Mouse (Mus musculus): ENCODE data around the gene Htra1. TPM values are rescaled to one million over a fixed set of nuclear protein-coding genes. Genes with fewer than 3 reads are reported as not detected.

Gene Htra1
- total and polyA plus RNA-seq, 3 experiments = 85.7 to 117 (median 102) TPM

GRCm38 (mm10) chr7:130894931-130895617 lies 40.8 kb upstream of the Htra1 start:
- H3K79me2 ChIP-seq (replicated peaks; ENCODE audit: control insufficient read depth, insufficient read depth, low read length) = no peaks in the 10 kb centered on the region
- TF ChIP-seq CTCF (IDR thresholded peaks at IDR 0.05) (no peak), EP300 (IDR thresholded peaks at IDR 0.05; ENCODE audit: insufficient read depth, low read depth, low read length) (no peak), POLR2A (IDR thresholded peaks at IDR 0.05; ENCODE audit: insufficient read depth, low read depth, low read length) (no peak)
- intact Hi-C loops (cut with DNase I) = no loop called here
- H3K4me3 ChIP-seq = no peak overlapping the region
- DNase-seq = no peak
- H3K27me3 ChIP-seq (ENCODE audit: control insufficient read depth, insufficient read depth, low read length) = no peaks in the 10 kb centered on the region
- H3K36me3 ChIP-seq (ENCODE audit: control insufficient read depth, insufficient read depth, low read length) = peaks cover 10% of the 10 kb centered on the region
- H3K4me1 ChIP-seq (ENCODE audit: control insufficient read depth, insufficient read depth, low read length) = no peaks in the 10 kb centered on the region; the same call in 1 of the 2 replicates
- WGBS = 90% methylated on average over 9 of the region's 9 CpGs
- no peak overlapping the region for H3K9ac ChIP-seq (ENCODE audit: low read depth, low read length)
- no peak overlapping the region for H3K27ac ChIP-seq

GRCm38 (mm10) chr7:130895618-130895945 lies 40.3 kb upstream of the Htra1 start:
- no peak overlapping the region for H3K27ac ChIP-seq
- H3K4me3 ChIP-seq = no peak overlapping the region
- H3K79me2 ChIP-seq (replicated peaks; ENCODE audit: control insufficient read depth, insufficient read depth, low read length) = no peaks in the 10 kb centered on the region
- WGBS = 96% methylated on average over 2 of the region's 2 CpGs
- H3K36me3 ChIP-seq (ENCODE audit: control insufficient read depth, insufficient read depth, low read length) = peaks cover 9% of the 10 kb centered on the region
- H3K27me3 ChIP-seq (ENCODE audit: control insufficient read depth, insufficient read depth, low read length) = no peaks in the 10 kb centered on the region
- no peak for DNase-seq
- no peaks in the 10 kb centered on the region; the same call in 1 of the 2 replicates for H3K4me1 ChIP-seq (ENCODE audit: control insufficient read depth, insufficient read depth, low read length)
- intact Hi-C loops (cut with DNase I) = no loop called here
- H3K9ac ChIP-seq (ENCODE audit: low read depth, low read length) = no peak overlapping the region
- TF ChIP-seq POLR2A (IDR thresholded peaks at IDR 0.05; ENCODE audit: insufficient read depth, low read depth, low read length) (no peak), EP300 (IDR thresholded peaks at IDR 0.05; ENCODE audit: insufficient read depth, low read depth, low read length) (no peak), CTCF (IDR thresholded peaks at IDR 0.05) (no peak)

DNA sequence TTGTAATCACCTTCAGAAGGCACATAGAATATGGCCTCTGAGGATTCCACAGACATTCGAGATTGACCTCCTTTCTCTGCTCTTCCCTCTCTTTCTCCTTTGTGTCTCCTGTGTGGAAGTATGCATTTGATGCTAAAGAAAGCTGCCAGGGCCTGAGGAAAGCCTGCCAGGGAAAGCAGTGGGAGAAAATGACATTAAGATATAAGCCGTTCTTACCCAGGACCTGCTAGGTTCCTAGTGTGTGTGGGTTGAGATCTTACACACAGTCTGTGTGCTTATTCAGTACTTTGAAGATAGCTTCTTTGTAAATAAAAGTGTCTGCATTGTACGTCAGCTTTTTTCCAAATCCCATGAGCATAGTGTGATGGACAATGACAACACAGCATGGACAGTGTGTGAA lies 39.8 kb upstream of the Htra1 start:
- Histone ChIP-seq H3K9ac (ENCODE audit: low read depth, low read length) (no peak overlapping the region), H3K27me3 (ENCODE audit: control insufficient read depth, insufficient read depth, low read length) (no peaks in the 10 kb centered on the region), H3K79me2 (replicated peaks; ENCODE audit: control insufficient read depth, insufficient read depth, low read length) (no peaks in the 10 kb centered on the region), H3K27ac (no peak overlapping the region), H3K4me3 (no peak overlapping the region), H3K36me3 (ENCODE audit: control insufficient read depth, insufficient read depth, low read length) (peaks cover 6% of the 10 kb centered on the region), H3K4me1 (ENCODE audit: control insufficient read depth, insufficient read depth, low read length) (no peaks in the 10 kb centered on the region; the same call in 1 of the 2 replicates)
- intact Hi-C loops (cut with DNase I) = no loop called here
- 76% methylated on average over 3 of the region's 3 CpGs for WGBS
- DNase-seq = no peak
- no peak for TF ChIP-seq CTCF (IDR thresholded peaks at IDR 0.05)
- TF ChIP-seq EP300 (IDR thresholded peaks at IDR 0.05; ENCODE audit: insufficient read depth, low read depth, low read length) = no peak
- TF ChIP-seq POLR2A (IDR thresholded peaks at IDR 0.05; ENCODE audit: insufficient read depth, low read depth, low read length) = no peak

GRCm38 (mm10) chr7:130897201-130897600 lies 38.7 kb upstream of the Htra1 start:
- Histone ChIP-seq H3K4me1 (ENCODE audit: control insufficient read depth, insufficient read depth, low read length) (no peaks in the 10 kb centered on the region; the same call in 1 of the 2 replicates), H3K9ac (ENCODE audit: low read depth, low read length) (no peak overlapping the region), H3K27me3 (ENCODE audit: control insufficient read depth, insufficient read depth, low read length) (no peaks in the 10 kb centered on the region), H3K79me2 (replicated peaks; ENCODE audit: control insufficient read depth, insufficient read depth, low read length) (no peaks in the 10 kb centered on the region), H3K27ac (no peak overlapping the region), H3K36me3 (ENCODE audit: control insufficient read depth, insufficient read depth, low read length) (peaks cover 4% of the 10 kb centered on the region; the same call in 1 of the 2 replicates), H3K4me3 (no peak overlapping the region)
- TF ChIP-seq CTCF (IDR thresholded peaks at IDR 0.05) = no peak
- no peak for TF ChIP-seq POLR2A (IDR thresholded peaks at IDR 0.05; ENCODE audit: insufficient read depth, low read depth, low read length)
- TF ChIP-seq EP300 (IDR thresholded peaks at IDR 0.05; ENCODE audit: insufficient read depth, low read depth, low read length) = no peak
- no peak for DNase-seq
- intact Hi-C loops (cut with DNase I) = no loop called here
- 94% methylated on average over 10 of the region's 10 CpGs for WGBS

DNA sequence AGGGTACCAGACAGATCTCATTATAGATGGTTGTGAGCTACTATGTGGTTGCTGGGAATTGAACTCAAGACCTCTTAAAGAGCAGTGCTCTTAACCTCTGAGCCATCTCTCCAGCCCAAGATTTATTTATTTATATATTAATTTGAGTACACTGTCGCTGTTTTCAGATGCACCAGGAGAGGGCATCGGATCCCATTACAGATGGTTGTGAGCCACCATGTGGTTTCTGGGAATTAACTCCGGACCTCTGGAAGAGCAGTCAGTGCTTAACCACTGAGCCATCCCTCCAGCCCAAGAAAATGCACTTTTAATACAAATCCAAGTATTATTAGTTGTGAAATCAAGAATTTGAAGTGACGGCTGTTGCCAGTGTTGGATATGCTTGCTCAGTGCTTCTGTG lies 37.5 kb upstream of the Htra1 start:
- H3K27me3 ChIP-seq (ENCODE audit: control insufficient read depth, insufficient read depth, low read length) = no peaks in the 10 kb centered on the region
- no peak overlapping the region for H3K9ac ChIP-seq (ENCODE audit: low read depth, low read length)
- TF ChIP-seq CTCF (IDR thresholded peaks at IDR 0.05) = peak; percentile 58
- no peak for TF ChIP-seq EP300 (IDR thresholded peaks at IDR 0.05; ENCODE audit: insufficient read depth, low read depth, low read length)
- no peak for TF ChIP-seq POLR2A (IDR thresholded peaks at IDR 0.05; ENCODE audit: insufficient read depth, low read depth, low read length)
- WGBS = 81% methylated on average over 4 of the region's 4 CpGs
- no peaks in the 10 kb centered on the region for H3K79me2 ChIP-seq (replicated peaks; ENCODE audit: control insufficient read depth, insufficient read depth, low read length)
- H3K27ac ChIP-seq = no peak overlapping the region
- peaks cover 1% of the 10 kb centered on the region; the same call in 1 of the 2 replicates for H3K36me3 ChIP-seq (ENCODE audit: control insufficient read depth, insufficient read depth, low read length)
- H3K4me3 ChIP-seq = no peak overlapping the region
- intact Hi-C loops (cut with DNase I) = no loop called here
- DNase-seq = no peak
- no peaks in the 10 kb centered on the region for H3K4me1 ChIP-seq (ENCODE audit: control insufficient read depth, insufficient read depth, low read length)

- intact Hi-C loops (cut with DNase I) = no loop called here
- Histone ChIP-seq H3K4me3 (no peak overlapping the region), H3K27ac (no peak overlapping the region), H3K36me3 (ENCODE audit: control insufficient read depth, insufficient read depth, low read length) (no peaks in the 10 kb centered on the region), H3K4me1 (ENCODE audit: control insufficient read depth, insufficient read depth, low read length) (no peaks in the 10 kb centered on the region), H3K9ac (ENCODE audit: low read depth, low read length) (no peak overlapping the region), H3K27me3 (ENCODE audit: control insufficient read depth, insufficient read depth, low read length) (no peaks in the 10 kb centered on the region), H3K79me2 (replicated peaks; ENCODE audit: control insufficient read depth, insufficient read depth, low read length) (no peaks in the 10 kb centered on the region)
- TF ChIP-seq POLR2A (IDR thresholded peaks at IDR 0.05; ENCODE audit: insufficient read depth, low read depth, low read length) = no peak
- no peak for TF ChIP-seq EP300 (IDR thresholded peaks at IDR 0.05; ENCODE audit: insufficient read depth, low read depth, low read length)
- no peak for TF ChIP-seq CTCF (IDR thresholded peaks at IDR 0.05)
- 93% methylated on average over 5 of the region's 5 CpGs for WGBS
- no peak for DNase-seq
Measured at GRCm38 (mm10) chr7:130900233-130900848, 35.6 kb upstream of the Htra1 start.
